Mouse (Mus musculus) adrenal gland, adult 8-10 months (tissue): ENCODE data around the gene Pklr. TPM values are rescaled to one million over a fixed set of nuclear protein-coding genes. Genes with fewer than 3 reads are reported as not detected.
"Not testable (repeated sequence)": the region's sequence is repeated elsewhere in the genome, so short reads cannot be mapped to it uniquely, and the experiment has no call there.

Experiments
- DNase-seq: peaks from one replicate; pipeline ENCODE4 v3.0.0; 2022
- total RNA-seq, 4 experiments: library from RNA; stranded (reverse); gene quantifications; 2 replicates each; pipeline ENCODE4 v1.2.4; 2022

The Pklr gene
- total RNA-seq, 4 experiments from 2014 or later = 0.10 to 0.11 TPM; not detected in 2

DNA sequence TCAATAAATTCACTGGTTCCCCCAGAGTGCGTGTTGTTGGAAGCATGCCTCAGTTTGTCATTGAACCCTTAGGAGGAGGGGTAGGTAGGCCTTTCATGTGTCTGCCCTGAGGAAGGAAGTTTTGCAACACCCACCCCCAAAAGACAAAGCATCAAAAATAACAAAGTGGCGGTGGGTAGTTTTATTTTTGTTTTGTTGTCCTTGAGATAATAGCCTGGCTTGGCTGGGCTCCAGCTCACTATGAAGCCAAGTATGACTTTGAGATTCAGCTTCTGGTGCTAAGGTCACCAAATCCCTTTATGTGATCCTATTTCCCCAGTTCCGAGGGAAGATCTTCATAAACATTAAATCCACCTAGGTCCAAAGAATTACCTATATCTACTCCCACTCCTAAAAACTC, 11.7 kb upstream of the Pklr start:
- DNase-seq = no peak

DNA sequence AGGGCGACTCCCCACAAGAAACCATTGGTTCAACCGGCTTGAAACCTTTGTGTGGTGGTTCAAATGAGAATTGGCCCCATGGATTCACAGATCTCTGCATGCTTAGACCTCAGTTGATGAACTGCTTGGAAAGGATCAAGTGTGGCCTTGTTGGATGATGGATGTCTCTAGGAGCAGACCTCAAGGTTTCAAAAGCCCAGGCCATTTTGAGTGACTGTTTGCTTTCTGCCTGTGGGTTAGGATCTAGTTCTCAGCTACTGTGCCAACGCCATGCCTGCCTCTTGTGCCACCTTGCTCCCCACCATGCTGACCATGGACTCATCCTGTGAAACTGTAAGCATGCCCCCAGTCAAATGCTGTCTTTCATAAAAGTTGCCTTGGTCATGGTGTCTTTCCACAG, 10.0 kb upstream of the Pklr start:
- peak; percentile 42 for DNase-seq

- no peak for DNase-seq
These were observed 6.0 kb upstream of the Pklr start for GRCm38 (mm10) chr3:89129908-89130307.

- DNase-seq = no peak
These were observed 4.1 kb upstream of the Pklr start for GRCm38 (mm10) chr3:89131816-89132215.

- DNase-seq = peak; percentile 63
These were observed 3.5 kb upstream of the Pklr start for GRCm38 (mm10) chr3:89132285-89133062.

GRCm38 (mm10) chr3:89133063-89133450, 2.9 kb upstream of the Pklr start:
- DNase-seq = no peak

DNA sequence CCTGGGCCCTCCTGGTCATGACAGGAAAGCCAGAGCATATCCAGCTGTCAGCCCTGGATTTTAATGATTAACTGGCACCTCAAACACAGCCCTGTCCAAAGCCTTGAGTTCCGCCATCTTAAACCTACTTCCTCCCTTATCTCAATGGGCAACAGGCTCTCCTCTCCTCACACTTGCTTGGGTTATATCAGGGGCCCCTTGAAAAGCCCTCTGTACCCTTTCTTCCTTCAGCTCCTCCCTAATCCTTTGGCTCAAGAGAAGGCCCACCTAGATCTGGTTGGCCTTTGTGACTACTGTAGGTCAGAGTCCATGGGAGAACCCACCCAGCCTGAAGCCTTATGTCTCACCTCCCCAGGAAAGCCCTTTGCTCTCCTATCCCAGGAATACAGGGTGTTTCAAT, 2.2 kb upstream of the Pklr start:
- no peak for DNase-seq

DNA sequence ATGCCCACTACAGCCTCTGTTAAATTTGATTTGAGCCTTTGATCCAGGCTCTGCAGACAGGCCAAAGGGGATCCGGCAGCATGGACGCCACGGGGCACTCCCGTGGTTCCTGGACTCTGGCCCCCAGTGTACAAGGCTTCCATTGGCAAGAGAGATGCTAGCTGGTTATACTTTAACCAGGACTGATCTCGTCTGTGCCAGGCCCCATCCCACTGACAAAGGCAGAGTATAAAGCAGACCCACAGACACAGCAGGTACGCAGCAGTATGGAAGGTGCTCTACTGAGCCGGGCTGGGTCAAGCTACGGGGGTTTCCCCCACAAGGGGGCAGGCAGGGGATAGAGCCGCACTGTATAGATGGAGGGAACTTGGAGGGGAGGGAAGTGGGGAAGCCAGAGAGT, 423 bp downstream of the Pklr start:
- no peak for DNase-seq

GRCm38 (mm10) chr3:89144821-89145220, 8.9 kb downstream of the Pklr start:
- DNase-seq = no peak

DNA sequence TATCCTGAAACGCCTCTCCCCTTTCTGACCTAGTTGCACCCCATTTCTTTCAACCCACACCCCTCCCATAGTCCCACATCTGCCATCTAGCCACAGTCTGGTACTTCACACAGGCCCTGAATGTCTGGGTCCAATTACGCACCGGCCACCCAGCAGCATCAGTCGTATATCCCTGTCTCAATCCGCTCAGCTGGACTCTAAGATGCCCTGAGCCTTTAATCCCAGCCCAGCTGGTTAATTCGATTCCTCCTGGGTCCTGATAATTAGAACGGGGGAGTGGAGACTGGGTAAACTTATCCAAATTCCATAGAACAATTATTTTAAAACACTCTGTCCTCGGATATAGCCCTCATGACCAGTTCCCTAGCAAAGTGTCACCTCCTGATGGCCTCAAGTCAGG, 9.6 kb downstream of the Pklr start:
- DNase-seq = no peak

DNA sequence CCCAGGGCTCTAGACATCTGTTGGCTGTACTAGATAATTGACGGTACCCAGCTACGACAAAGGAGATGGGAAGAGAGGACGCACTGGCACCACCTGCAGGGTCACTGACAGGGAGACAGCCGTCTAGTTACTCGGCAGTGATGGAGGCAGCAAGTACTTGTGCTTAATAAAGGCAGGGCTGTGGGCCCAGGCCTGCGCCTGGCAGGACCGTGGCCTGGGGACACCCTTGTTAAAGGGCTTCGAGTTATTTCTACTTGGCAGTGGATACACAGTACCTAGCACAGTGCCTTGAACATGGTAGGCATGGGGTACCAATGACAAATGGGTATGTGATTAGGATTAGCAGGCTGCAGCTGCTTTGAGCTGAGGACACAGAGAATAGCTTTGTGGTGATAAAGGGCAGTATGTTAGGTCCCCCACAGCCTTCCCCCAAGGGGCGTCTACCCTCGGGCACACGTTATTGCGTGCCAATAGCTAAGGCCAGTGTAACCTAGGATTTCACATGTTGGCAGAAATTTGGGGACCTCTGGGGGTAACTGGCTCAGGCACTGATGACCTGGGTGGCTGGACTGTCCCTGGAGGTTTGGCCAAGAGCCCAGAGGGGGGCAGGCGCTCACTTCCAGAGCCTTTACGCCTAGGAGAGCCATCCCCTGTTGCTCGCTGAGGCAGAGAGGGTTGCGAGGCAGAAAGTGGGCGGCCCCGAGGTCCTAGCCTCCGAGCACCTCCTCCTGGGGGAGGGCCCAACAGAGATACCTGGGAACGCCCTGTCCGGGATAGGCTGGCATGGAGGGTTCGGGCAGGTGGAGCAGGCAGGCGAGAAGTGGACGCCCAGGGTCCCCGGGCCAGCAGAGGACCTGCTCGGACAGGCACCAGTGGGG, 11.4 kb downstream of the Pklr start:
- no peak for DNase-seq

GRCm38 (mm10) chr3:89147979-89148311, 12.0 kb downstream of the Pklr start:
- DNase-seq = no peak

GRCm38 (mm10) chr3:89148567-89148966, 12.6 kb downstream of the Pklr start:
- DNase-seq = no peak

DNA sequence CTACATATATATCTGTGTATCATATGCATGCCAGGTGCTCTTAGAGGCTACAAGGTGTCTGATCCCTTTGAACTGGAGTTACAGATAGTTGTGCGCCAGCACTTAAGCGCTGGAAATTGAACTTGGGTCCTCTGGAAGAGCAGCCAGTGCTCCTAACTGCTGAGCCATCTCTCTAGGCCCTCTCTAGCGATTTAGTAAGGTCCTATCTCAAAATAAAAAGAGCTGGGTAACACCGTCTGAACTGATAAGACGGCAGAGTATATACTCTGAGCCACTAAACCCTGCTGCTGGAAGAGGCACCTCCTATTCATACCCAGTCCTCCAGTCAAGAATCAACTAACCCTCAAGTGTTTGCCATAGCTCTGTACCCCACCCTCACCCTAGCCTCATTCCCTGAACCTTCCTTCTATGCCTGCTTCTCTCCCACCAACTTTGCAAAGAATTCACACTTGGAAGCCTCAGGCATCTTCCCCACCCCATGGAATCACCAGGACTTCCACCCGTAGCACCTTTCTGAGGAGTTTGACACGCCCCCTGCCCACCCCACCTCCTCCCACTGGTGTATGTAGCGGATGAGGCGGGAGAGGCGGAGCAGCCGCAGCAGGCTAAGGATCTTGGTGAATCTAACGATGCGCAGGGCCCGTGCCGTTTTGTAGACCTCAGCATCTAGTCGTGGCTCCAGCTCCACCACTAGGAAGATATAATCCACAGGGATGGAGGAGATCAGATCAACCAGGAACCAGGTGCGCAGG, 16.3 kb downstream of the Pklr start:
- no peak for DNase-seq

- no peak for DNase-seq
These were observed 21.0 kb downstream of the Pklr start for GRCm38 (mm10) chr3:89156951-89157350.

DNA sequence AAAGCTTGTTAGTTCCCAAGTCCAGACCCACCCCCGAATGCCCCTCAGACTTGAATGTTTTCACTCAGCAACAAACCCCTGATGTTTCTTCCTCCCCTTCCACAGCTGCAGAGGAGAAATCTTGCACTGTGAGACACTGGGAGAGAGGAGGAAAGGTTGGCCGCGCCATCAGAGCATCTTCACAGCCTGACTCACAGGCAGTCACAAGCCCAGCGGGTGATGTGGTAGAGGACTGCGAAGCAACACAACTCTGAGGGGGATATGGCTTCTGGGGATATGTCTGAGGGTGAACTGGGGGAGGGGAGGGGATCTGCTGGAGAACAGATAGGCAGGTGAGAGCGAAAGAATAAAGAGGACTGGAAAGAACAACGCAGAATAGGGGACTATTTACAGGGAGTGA, 22.7 kb downstream of the Pklr start:
- no peak for DNase-seq

DNA sequence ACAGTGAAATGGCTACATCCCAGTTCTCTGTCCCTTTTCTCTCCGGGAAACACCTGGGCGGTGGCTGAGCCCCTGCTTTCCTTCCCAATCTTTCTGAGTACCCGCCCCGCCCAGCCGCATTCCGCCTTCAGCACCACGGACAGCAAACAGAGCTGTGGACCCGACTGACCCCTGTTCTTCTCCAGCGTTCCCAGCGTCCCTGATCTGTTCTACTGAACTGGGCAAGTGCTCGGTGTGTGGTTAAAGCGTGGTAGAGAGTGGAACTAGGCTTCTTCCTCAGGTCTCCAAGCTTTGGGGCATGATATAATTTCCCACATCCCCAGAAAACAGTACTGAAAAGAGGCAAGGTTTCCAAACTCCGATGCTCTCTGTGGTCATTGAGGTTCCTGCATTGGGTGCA, 23.3 kb downstream of the Pklr start:
- DNase-seq = no peak

DNA sequence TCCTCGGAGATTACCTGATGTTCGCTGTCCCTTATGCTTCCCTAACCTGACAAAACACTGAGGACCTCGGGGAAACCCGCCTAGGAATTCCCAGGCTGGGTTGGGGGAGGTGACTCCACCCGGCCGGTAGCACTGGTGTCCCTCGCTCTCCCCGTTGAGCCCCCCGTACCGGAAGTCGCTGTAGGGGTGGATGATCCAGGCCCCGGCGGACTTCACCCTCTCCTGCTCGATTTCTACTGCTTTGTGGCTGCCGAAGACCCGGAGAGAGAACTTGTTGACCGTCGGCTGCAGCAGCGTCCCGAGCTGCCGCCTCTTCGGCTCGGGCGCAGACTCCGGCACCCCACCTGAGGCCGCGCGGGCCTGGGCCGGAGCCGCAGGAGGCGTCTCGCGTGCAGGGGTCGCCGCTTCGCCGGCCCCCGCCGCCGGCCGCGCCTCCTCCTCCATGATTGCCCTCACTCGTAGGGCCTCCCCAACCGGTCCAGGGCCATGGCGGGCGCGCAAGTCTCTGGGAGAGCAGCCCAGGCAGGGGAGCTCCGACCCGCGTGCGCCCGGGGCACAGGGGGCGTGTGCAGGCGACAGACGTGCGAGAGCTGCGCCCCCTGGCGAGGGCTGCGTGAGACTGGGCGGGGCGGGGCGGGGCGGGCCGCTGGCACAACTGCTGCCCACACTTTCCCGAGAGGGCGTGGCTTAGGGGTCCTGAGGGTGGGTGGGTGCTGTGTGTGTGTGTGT, 23.8 kb downstream of the Pklr start, which contains the start of gene Hcn3:
Gene Hcn3 (minus strand): TSS at position 581 of the 729 bp plus-strand sequence.
- DNase-seq = no peak

DNA sequence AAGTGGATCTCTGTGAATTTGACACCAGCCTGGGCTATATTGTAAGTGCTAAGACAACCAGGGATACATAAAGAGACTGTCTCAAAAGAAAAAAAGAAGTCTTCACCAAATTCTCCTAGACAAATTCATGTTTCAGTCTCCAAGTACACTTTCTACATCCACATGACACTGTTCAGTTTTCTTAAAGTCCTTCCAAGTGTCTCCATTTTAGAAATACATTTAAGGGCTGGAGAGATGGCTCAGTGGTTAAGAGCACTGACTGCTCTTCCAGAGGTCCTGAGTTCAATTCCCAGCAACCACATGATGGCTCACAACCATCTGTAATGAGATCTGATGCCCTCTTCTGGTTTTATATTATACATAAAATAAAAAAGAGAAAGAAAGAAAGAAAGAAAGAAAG, 25.3 kb downstream of the Pklr start:
- not testable (repeated sequence) for DNase-seq

GRCm38 (mm10) chr3:89161786-89162185, 25.8 kb downstream of the Pklr start:
- no peak for DNase-seq

GRCm38 (mm10) chr3:89163123-89163522, 27.2 kb downstream of the Pklr start:
- DNase-seq = no peak

- no peak for DNase-seq
These were observed 27.8 kb downstream of the Pklr start for GRCm38 (mm10) chr3:89163643-89164245.
